Mouse (Mus musculus) kidney, adult 2 months (tissue): Measurements from ENCODE around the gene Pex19.
A peak's percentile ranks its signal among the peaks of the same experiment; 100 is the strongest.

Experiments
- CTCF ChIP-seq: fragments of 200-500 bp; conservative IDR thresholded peaks from 2 replicates; pipeline ENCODE4 v1.5.1; 2011; ENCODE audit warnings: low read depth, mild to moderate bottlenecking, control low read depth, low read length, moderate library complexity, mixed read lengths; ENCODE audit not compliant: insufficient read depth, insufficient read length
- POLR2A ChIP-seq: fragments of 200-500 bp; IDR thresholded peaks from one replicate; pipeline ENCODE4 v1.6.1; 2011; ENCODE audit warnings: low read depth, low read length, control low read depth

- TF ChIP-seq CTCF (peak; percentile 75), POLR2A (no peak)
Measured at GRCm38 (mm10) chr1:172119720-172120119, 6.8 kb upstream of the Pex19 start.
